Mouse (Mus musculus) thymus, postnatal 0 days (tissue): ENCODE measurements around the gene Kif6. TPM values are rescaled to one million over a fixed set of nuclear protein-coding genes. Genes with fewer than 3 reads are reported as not detected.

Experiments used
- DNase-seq: peaks from one replicate; pipeline ENCODE4 v3.0.0-alpha.2; 2015; ENCODE audit warnings: low spot score
- polyA plus RNA-seq: library from polyadenylated mRNA; unstranded; fragments of >200 nt; fragmentation: Nextera tagmentation; extraction: Ambion mirVana; gene quantifications from 2 replicates; pipeline ENCODE4 v1.2.1, GENCODE M21; 2015

Gene Kif6
- 1.3 TPM in 2 replicates for polyA plus RNA-seq

GRCm38 (mm10) chr17:49614577-49615235, at the start of gene Kif6:
Gene Kif6, plus strand, starts transcription at chr17:49615136.
- peak; percentile 31 for DNase-seq

GRCm38 (mm10) chr17:49568717-49569116, 46.2 kb upstream of the Kif6 start:
- no peak for DNase-seq

GRCm38 (mm10) chr17:49577321-49577720, 37.6 kb upstream of the Kif6 start:
- no peak for DNase-seq

GRCm38 (mm10) chr17:49582471-49582870, 32.5 kb upstream of the Kif6 start:
- no peak for DNase-seq

GRCm38 (mm10) chr17:49590051-49590450, 24.9 kb upstream of the Kif6 start:
- no peak for DNase-seq

- DNase-seq: no peak
Observed at GRCm38 (mm10) chr17:49605397-49605796, 9.5 kb upstream of the Kif6 start.

GRCm38 (mm10) chr17:49607351-49608027, 7.4 kb upstream of the Kif6 start:
- DNase-seq: no peak

GRCm38 (mm10) chr17:49610296-49610695, 4.6 kb upstream of the Kif6 start:
- no peak for DNase-seq

GRCm38 (mm10) chr17:49615241-49615651, 310 bp downstream of the Kif6 start:
- DNase-seq: no peak

- DNase-seq: no peak
Observed at GRCm38 (mm10) chr17:49624572-49624971, 9.6 kb downstream of the Kif6 start.

GRCm38 (mm10) chr17:49627011-49627794, 12.3 kb downstream of the Kif6 start:
- no peak for DNase-seq

GRCm38 (mm10) chr17:49628875-49629274, 13.9 kb downstream of the Kif6 start:
- no peak for DNase-seq

- no peak for DNase-seq
Observed at GRCm38 (mm10) chr17:49633041-49633440, 18.1 kb downstream of the Kif6 start.

- DNase-seq: no peak
Observed at GRCm38 (mm10) chr17:49641903-49642302, 27.0 kb downstream of the Kif6 start.

GRCm38 (mm10) chr17:49642336-49642735, 27.4 kb downstream of the Kif6 start:
- no peak for DNase-seq

- DNase-seq: no peak
Observed at GRCm38 (mm10) chr17:49642889-49643490, 28.1 kb downstream of the Kif6 start.

- DNase-seq: no peak
Observed at GRCm38 (mm10) chr17:49646267-49646666, 31.3 kb downstream of the Kif6 start.

GRCm38 (mm10) chr17:49648970-49649369, 34.0 kb downstream of the Kif6 start:
- DNase-seq: no peak

- no peak for DNase-seq
Observed at GRCm38 (mm10) chr17:49649394-49649793, 34.5 kb downstream of the Kif6 start.

GRCm38 (mm10) chr17:49650366-49650765, 35.4 kb downstream of the Kif6 start:
- DNase-seq: no peak

- no peak for DNase-seq
Observed at GRCm38 (mm10) chr17:49652357-49652756, 37.4 kb downstream of the Kif6 start.

- no peak for DNase-seq
Observed at GRCm38 (mm10) chr17:49652800-49653199, 37.9 kb downstream of the Kif6 start.
